Mouse (Mus musculus): ENCODE results near the gene Armcx2.
"Not testable (repeated sequence)": the region's sequence is repeated elsewhere in the genome, so short reads cannot be mapped to it uniquely, and the experiment has no call there.

Gene Armcx2

GRCm38 (mm10) chrX:134808755-134809224, at the start of gene Armcx2:
TSS of gene Armcx2 (minus strand) at chrX:134809221.
- peak; percentile 32 for DNase-seq

- DNase-seq: no peak
Measured at GRCm38 (mm10) chrX:134849662-134850061, 40.6 kb upstream of the Armcx2 start.

GRCm38 (mm10) chrX:134844424-134844823, 35.4 kb upstream of the Armcx2 start:
- DNase-seq: no peak

- DNase-seq: no peak
Measured at GRCm38 (mm10) chrX:134830508-134830907, 21.5 kb upstream of the Armcx2 start.

GRCm38 (mm10) chrX:134807833-134808754, 927 bp downstream of the Armcx2 start:
- DNase-seq: peak; percentile 40

- no peak for DNase-seq
Measured at GRCm38 (mm10) chrX:134787728-134788127, 21.3 kb downstream of the Armcx2 start.

- DNase-seq: not testable (repeated sequence)
Measured at GRCm38 (mm10) chrX:134763428-134764198, 45.4 kb downstream of the Armcx2 start.

GRCm38 (mm10) chrX:134757293-134757995, 51.6 kb downstream of the Armcx2 start:
- no peak for DNase-seq

GRCm38 (mm10) chrX:134756434-134757292, 52.4 kb downstream of the Armcx2 start, which contains the start of gene Armcx3:
TSS of gene Armcx3 (plus strand) at chrX:134756595.
- DNase-seq: peak; percentile 52
